Mouse (Mus musculus) kidney, adult 2 months (tissue): ENCODE data around the gene Nisch.

Source experiments
- CTCF ChIP-seq: fragments of 200-500 bp; conservative IDR thresholded peaks from 2 replicates; pipeline ENCODE4 v1.5.1; 2011; ENCODE audit warnings: low read depth, mild to moderate bottlenecking, control low read depth, low read length, moderate library complexity, mixed read lengths; ENCODE audit not compliant: insufficient read depth, insufficient read length
- POLR2A ChIP-seq: fragments of 200-500 bp; IDR thresholded peaks from one replicate; pipeline ENCODE4 v1.6.1; 2011; ENCODE audit warnings: low read depth, low read length, control low read depth

DNA sequence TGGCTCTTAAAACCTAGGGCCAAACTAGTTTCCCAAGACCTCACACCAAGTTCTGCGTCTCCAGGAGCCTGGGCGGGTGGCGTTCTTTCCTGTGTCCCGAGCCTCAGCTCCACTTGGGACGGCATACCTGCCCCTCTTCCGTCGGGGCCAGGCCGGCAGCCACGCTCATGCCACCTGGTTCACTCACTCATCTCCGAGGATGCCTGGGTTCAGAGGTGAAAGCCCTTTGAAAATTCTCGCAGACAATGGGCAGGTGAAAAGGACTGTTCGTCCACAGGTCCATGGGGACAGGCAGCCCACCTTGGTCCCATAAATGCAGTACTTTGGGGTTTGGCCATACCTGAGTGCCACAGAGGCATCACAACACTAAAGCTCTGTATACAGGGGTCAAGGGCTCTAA is 32.6 kb downstream of the Nisch start:
- TF ChIP-seq CTCF = no peak
- TF ChIP-seq POLR2A = no peak
